Mouse (Mus musculus): ENCODE data around the gene Cd1d1.

DNA sequence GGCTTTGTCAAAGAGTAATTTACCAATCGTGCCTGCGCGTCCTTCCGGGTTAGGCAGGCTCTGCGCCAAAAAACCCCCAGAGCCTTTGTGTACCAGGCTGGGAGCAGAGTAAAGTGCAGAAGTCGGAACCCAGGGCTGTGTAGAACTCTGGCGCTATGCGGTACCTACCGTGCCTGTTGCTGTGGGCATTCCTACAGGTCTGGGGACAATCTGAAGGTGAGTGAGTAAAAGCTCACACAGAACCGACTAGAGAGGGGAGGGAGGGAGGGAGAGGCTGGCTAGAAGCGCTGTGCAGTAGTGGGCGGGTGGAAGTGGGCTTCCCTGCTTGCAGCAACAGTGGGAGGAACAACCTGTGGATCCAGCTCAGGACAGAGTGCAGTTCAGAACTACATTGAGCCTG, 12.8 kb downstream of the Cd1d1 start:
- TF ChIP-seq GATA1 (IDR thresholded peaks at IDR 0.05; ENCODE audit: borderline replicate concordance, low read length) (no peak), FLI1 (IDR thresholded peaks at IDR 0.05; ENCODE audit: low read length) (no peak)

Data from megakaryocyte, embryonic 14.5 days (primary cell).